Mouse (Mus musculus): ENCODE data around the gene Paics. TPM values are rescaled to one million over a fixed set of nuclear protein-coding genes. Genes with fewer than 3 reads are reported as not detected.
"Not testable (repeated sequence)": the region's sequence is repeated elsewhere in the genome, so short reads cannot be mapped to it uniquely, and the experiment has no call there.

Paics gene
- total RNA-seq (2017) = 452 and 581 TPM in 2 replicates

DNA sequence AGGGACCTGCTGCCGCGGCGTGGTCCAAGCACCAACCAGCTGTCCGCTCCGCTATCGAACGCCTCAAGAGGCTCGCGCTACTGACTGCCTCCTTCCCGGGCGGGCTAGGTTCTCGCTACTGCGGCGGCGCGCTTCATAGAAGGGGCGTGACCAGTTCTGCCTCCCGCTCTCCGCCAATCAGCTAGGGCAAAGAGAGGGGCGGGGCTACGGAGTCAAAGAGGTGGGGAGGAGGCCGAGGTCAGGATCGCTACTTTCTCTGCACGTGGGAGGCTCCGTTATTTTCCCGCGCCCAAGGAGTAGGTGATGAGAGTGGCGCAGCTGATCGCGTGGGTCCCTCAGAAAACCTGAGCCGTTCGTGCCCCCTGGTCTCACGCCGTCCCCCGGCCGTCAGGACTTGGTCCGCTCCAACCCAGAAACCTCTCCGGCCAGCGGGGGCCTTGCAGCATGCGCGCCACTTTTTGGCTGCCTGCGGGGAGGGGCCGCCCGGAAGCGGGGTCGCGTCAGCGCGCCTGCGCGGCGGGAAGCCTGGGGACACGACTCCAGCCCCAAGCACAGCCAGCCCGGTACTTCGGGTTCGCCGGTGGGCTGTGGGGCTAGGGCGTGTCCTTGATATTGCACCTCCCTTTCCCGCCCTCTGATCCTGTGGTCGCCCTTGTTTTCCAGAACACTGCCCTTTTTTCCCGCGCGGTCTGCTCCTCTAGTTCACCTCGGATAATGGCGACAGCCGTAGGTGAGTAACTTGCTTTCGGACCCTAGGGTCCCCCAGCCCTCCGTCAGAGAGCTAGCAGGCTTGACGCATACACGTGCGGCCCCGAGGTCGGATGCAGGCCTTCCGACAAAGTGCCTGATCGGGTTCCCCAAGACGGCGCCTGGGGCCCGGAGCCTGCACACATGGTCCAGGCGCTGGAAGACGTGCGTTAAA lies at the start of gene Paics, which contains the start of gene Ppat:
Gene Paics (plus strand): TSS at position 202 of the 922 bp plus-strand sequence.
Gene Ppat (minus strand): TSS at position 473 of the 922 bp plus-strand sequence.
- ATAC-seq (replicated peaks in 1 of 2; ENCODE audit: insufficient read depth in 1 of 2, low FRiP score in 2 of 2, low TSS enrichment in 1 of 2, low read depth in 1 of 2, poor library complexity in 2 of 2, severe bottlenecking in 2 of 2) = peak; percentile 85 to 94

DNA sequence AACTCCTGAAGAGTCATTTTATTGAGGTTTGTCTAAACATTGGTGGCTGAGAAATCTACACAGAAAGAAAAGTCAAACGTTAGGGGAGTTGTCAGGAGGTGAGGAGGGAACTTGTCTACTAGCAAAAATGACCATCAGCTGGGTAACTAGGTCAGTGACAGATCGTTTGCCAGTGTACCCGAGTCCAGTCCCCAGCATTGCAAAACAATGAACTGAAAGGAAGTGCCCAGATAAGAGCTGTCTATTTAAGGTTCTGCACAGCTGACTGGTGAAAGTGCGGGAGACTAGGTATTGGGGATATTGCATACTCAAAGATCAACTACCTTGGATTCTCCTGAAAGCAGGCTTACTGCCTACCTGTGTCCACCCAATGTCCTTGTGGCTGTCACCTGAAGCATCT lies 49.0 kb upstream of the Paics start:
- no peak for ATAC-seq (replicated peaks in 1 of 2; ENCODE audit: insufficient read depth in 1 of 2, low FRiP score in 2 of 2, low TSS enrichment in 1 of 2, low read depth in 1 of 2, poor library complexity in 2 of 2, severe bottlenecking in 2 of 2)

DNA sequence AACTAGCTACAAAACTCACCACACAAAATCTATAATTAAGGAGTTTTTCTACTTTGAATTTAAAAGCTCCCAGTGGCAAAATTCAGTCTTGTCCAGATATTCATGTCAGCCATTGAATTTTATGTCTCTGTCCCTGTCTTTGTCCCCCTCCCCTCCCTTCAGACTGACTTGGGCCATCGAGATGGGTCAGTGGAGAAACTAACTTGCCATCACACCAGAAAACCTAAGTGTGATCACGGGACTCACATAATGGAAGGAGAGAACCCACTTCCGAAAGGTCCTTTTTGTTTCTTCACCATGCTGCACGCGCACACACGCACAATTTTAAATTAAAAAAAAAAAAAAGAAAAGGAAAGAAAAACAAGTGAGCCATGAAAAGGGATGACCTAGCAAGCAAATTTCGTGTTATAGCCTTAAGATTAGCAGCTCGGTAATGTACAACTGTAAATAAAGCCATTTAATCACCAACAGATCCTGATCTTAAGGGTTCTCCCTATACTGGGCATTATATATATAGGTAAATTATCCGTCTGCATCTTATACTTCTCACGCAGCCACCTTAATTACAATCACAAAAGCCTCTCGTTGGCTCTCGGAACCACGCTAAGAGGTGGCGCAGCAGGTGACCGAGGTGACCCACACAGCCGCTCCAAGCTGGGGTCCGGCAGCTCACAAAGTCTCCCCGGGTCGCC lies 46.2 kb upstream of the Paics start:
- ATAC-seq (replicated peaks in 1 of 2; ENCODE audit: insufficient read depth in 1 of 2, low FRiP score in 2 of 2, low TSS enrichment in 1 of 2, low read depth in 1 of 2, poor library complexity in 2 of 2, severe bottlenecking in 2 of 2) = peak in 1 of 2 experiments; percentile 3; a peak in 1 of 4 replicates

DNA sequence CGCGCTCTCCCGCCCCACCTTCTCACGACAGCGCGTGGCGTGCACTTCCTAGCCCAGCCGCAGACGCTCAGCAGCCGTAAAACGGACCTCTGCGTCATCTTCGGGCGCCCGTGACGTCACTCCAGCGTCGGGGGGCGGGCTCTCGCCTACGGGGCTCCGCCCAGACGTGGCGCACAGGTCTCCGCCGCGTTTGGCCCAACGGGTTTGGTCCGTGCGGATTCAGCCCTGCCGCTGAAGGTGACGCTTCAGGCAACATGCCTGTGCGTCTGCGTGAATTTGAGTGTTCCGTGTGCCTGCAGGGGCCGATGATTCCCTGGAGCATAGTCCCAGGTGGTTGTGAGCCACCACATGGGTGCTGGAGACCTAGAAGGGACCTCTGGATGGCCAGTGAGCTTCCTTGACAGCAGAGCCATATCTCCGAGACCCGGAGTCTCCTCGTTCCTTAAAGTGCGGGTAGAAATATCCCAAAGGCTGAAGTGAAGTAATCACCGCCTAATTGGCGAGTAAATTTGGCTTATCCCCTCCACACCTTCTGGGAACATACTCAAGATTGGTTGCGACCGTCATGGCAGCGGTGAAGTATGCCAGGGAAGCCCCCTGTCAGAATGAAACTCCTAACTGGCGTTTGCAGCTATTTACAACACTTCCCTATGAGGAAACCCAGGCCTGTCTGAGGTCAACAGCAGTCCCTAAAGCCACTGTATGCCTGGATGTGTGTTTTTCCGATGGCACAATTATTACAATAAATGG lies 45.5 kb upstream of the Paics start, which contains the start of gene Aasdh:
Gene Aasdh (minus strand): TSS at position 110 of the 750 bp plus-strand sequence.
- ATAC-seq (replicated peaks in 1 of 2; ENCODE audit: insufficient read depth in 1 of 2, low FRiP score in 2 of 2, low TSS enrichment in 1 of 2, low read depth in 1 of 2, poor library complexity in 2 of 2, severe bottlenecking in 2 of 2) = peak; percentile 89 to 94

- ATAC-seq (replicated peaks in 1 of 2; ENCODE audit: insufficient read depth in 1 of 2, low FRiP score in 2 of 2, low TSS enrichment in 1 of 2, low read depth in 1 of 2, poor library complexity in 2 of 2, severe bottlenecking in 2 of 2) = no peak
These were observed 45.0 kb upstream of the Paics start for GRCm38 (mm10) chr5:76906155-76906499.

DNA sequence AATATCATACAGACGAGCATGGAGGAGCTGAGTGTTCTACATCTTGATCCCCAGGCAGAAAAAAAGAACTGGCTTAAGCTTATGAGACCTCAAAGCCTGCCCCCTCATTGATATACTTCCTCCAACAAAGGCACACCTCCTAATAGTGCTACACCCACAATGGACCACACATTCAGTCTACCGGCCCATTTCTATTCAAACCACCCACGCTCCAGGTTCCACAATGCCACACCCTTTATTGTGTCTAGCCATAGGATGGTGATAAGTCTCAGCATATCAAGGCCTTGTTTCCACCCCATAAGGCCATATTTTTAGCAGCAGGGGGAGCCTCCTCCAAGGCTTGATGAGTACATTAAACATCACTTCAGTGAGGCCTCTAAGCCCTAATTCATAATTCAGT lies 40.3 kb upstream of the Paics start:
- ATAC-seq (replicated peaks in 1 of 2; ENCODE audit: insufficient read depth in 1 of 2, low FRiP score in 2 of 2, low TSS enrichment in 1 of 2, low read depth in 1 of 2, poor library complexity in 2 of 2, severe bottlenecking in 2 of 2) = no peak

- ATAC-seq (replicated peaks in 1 of 2; ENCODE audit: insufficient read depth in 1 of 2, low FRiP score in 2 of 2, low TSS enrichment in 1 of 2, low read depth in 1 of 2, poor library complexity in 2 of 2, severe bottlenecking in 2 of 2) = not testable (repeated sequence)
These were observed 38.6 kb upstream of the Paics start for GRCm38 (mm10) chr5:76912522-76912921.

DNA sequence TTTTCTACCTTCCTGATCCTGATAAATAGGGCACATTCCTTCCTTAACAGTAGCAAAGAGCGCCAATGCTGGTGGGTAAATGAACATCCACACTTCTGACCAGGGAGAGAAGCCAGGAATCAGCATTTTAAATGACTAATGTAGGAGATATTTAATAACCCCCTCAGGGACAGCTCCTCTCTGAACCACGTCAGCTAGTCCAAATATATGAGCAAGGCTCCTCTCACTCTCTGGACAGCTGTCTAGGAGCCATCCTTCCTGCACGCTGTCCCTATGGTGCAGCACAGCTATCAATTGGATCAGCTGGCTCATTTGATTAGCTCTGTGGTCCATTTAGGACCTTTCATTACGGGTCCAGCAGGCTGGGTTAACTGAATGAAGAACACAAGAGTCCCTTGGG lies 28.3 kb upstream of the Paics start:
- no peak for ATAC-seq (replicated peaks in 1 of 2; ENCODE audit: insufficient read depth in 1 of 2, low FRiP score in 2 of 2, low TSS enrichment in 1 of 2, low read depth in 1 of 2, poor library complexity in 2 of 2, severe bottlenecking in 2 of 2)

DNA sequence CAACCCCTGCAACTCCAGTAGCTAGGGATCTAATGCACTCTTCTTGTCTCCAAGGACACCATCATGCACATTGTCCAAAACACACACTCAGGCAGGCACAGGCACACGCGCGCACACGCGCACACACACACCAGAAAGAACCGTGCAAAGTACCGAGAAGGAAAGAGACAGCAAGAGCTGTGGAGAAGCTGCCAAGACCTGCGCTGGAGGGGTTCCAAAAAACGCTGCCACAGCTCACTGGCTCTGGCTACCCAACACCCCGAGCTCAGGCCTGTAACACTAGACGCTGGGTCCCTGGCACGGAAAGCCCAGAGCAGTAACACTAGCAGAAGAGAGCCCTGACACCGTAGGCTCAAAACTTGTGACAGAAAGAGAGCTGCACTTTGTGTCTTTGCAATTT lies 27.7 kb upstream of the Paics start:
- ATAC-seq (replicated peaks in 1 of 2; ENCODE audit: insufficient read depth in 1 of 2, low FRiP score in 2 of 2, low TSS enrichment in 1 of 2, low read depth in 1 of 2, poor library complexity in 2 of 2, severe bottlenecking in 2 of 2) = no peak; a peak in 1 of 4 replicates

DNA sequence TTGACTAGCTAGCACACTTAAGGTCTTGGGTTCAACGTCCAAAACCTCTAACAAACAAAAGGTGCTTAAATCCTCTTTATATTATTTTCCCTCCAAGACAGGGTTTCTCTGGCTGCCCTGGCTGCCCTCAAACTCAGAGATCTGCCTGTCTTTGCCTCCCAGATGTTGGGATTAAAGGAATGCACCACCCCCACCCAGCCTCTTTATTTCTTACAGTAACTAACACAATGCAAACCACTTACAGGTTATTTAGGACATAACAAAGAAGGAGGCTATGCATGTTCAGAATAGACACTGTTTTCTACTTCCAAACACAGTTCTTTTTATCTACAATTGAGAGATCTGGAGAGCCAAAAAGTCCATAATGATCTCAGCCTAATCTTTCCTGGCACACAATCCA lies 26.8 kb upstream of the Paics start:
- ATAC-seq (replicated peaks in 1 of 2; ENCODE audit: insufficient read depth in 1 of 2, low FRiP score in 2 of 2, low TSS enrichment in 1 of 2, low read depth in 1 of 2, poor library complexity in 2 of 2, severe bottlenecking in 2 of 2) = no peak

DNA sequence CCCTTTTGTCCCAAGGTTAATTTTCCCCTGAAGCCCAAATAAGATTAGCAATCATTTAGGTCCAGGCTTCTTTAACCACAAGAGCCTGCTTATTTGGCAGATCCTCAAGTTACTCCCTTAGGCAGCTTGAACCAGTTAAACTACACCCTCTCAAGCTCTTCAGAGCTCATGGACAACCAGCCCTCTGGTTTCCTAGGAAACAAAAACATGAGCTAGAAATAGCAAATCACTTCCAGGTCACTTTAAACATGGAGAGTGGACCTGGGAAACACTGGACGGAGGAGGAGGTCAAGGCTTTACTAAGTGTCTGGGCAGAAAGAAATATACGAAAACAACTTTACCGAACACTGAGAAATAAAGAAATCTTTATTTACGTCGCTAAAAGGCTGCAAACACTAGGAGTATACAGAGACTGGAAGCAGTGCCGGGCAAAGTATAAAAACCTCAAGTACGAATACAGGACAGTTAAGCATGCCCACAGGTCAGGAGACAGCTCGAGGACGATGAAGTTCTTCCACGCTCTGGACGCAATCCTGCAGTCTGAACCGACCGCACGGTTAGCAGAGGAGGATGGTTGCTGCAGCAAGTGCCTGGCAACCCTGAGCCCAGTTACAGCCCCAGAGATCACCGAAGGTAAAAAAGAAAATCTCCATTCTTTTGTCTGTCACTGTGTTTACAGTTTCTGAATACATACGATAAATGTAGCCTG lies 22.8 kb upstream of the Paics start:
- ATAC-seq (replicated peaks in 1 of 2; ENCODE audit: insufficient read depth in 1 of 2, low FRiP score in 2 of 2, low TSS enrichment in 1 of 2, low read depth in 1 of 2, poor library complexity in 2 of 2, severe bottlenecking in 2 of 2) = no peak

GRCm38 (mm10) chr5:76929180-76929877 lies 21.8 kb upstream of the Paics start:
- peak in 1 of 2 experiments; percentile 48; a peak in 1 of 4 replicates for ATAC-seq (replicated peaks in 1 of 2; ENCODE audit: insufficient read depth in 1 of 2, low FRiP score in 2 of 2, low TSS enrichment in 1 of 2, low read depth in 1 of 2, poor library complexity in 2 of 2, severe bottlenecking in 2 of 2)

DNA sequence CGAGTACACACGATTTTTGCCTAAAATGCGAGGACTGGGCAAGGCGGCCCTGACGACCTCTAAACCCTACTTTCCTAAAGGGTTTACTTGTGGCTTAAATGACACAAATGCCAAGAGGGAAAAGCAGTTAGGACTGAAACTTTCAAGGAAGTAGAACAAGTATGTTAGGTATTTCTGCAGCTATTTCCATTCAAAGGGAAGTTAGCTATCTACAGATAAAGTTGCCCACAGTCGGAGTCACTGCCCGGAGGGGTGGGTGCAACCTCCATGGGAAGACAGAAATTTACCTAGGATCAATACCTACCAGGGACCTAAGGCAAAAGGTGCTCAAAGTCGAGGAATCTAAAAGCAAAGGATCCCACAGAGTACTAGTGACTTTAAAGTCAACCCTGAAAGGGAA lies 11.4 kb upstream of the Paics start:
- no peak for ATAC-seq (replicated peaks in 1 of 2; ENCODE audit: insufficient read depth in 1 of 2, low FRiP score in 2 of 2, low TSS enrichment in 1 of 2, low read depth in 1 of 2, poor library complexity in 2 of 2, severe bottlenecking in 2 of 2)

DNA sequence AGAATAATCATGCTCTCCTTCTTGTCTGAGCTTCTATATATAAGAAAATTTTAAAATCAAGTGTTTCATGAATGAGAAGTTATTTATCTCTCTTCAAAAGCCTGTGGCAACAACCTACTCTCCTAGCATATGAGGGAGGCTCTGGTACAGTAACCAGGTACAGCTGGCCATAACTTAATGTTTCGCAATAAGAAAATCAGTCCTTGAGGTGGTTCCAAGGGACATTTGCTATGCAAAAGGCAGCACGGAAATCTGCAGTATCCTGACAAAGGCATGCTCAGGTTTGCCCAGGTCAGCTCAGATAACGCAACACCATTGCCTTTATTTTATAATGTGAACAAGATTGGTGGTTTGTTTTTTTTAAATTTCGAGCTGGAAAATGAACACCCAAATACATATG lies 9.1 kb upstream of the Paics start:
- ATAC-seq (replicated peaks in 1 of 2; ENCODE audit: insufficient read depth in 1 of 2, low FRiP score in 2 of 2, low TSS enrichment in 1 of 2, low read depth in 1 of 2, poor library complexity in 2 of 2, severe bottlenecking in 2 of 2) = no peak

DNA sequence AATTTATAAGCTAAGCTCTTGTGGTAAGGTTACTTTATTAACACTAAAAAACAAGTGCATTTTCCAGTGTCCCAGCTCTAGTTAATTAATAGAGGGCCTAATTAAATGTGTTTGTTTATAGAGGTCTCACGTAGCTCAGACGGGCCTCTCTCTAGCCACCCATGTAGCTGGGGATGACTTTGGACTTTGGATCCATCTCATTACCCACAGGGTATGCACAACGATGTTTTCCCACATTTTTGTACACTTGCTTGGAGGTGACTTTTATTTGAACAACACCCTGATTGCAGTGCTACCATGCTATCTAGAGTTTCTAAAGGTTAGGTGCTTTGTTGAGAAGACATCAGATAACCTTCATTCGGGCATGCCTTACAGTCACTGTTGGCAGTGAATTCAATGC lies 8.6 kb upstream of the Paics start:
- ATAC-seq (replicated peaks in 1 of 2; ENCODE audit: insufficient read depth in 1 of 2, low FRiP score in 2 of 2, low TSS enrichment in 1 of 2, low read depth in 1 of 2, poor library complexity in 2 of 2, severe bottlenecking in 2 of 2) = no peak

- ATAC-seq (replicated peaks in 1 of 2; ENCODE audit: insufficient read depth in 1 of 2, low FRiP score in 2 of 2, low TSS enrichment in 1 of 2, low read depth in 1 of 2, poor library complexity in 2 of 2, severe bottlenecking in 2 of 2) = no peak
These were observed 6.0 kb upstream of the Paics start for GRCm38 (mm10) chr5:76944965-76945677.

All from hematopoietic stem cell, adult 5-6 weeks (primary cell).